Mouse (Mus musculus) olfactory bulb, adult 2 months (tissue): Measurements from ENCODE around the gene Chd1.

Experiments
- CTCF ChIP-seq: fragments of 200-500 bp; IDR thresholded peaks from 2 replicates; pipeline ENCODE4 v1.5.1; 2012; ENCODE audit warnings: low read depth, mild to moderate bottlenecking, low read length, moderate library complexity; ENCODE audit not compliant: insufficient read depth
- POLR2A ChIP-seq: fragments of 200-500 bp; IDR thresholded peaks from 2 replicates; pipeline ENCODE4 v1.6.1; 2012; ENCODE audit warnings: mild to moderate bottlenecking, low read depth, low read length, moderate library complexity; ENCODE audit not compliant: insufficient read depth

GRCm38 (mm10) chr17:15799195-15799793 is 94.5 kb downstream of the Chd1 start:
- TF ChIP-seq POLR2A, result no peak
- no peak for TF ChIP-seq CTCF
